Mouse (Mus musculus) urinary bladder, adult 18-20 months (tissue): Measurements from ENCODE around the gene E2f7.
"Not testable (repeated sequence)": the region's sequence is repeated elsewhere in the genome, so short reads cannot be mapped to it uniquely, and the experiment has no call there.

Source experiments
- DNase-seq, 2 experiments: peaks; one replicate each; pipeline ENCODE4 v3.0.0; 2022; ENCODE audit warnings: low spot score in 2 of 2, mixed read lengths in 2 of 2

E2f7 gene

GRCm38 (mm10) chr10:110744686-110745639 is at the start of gene E2f7:
E2f7 (plus strand) TSS chr10:110745439.
- DNase-seq = peak; percentile 70 to 72

GRCm38 (mm10) chr10:110701276-110701675 is 44.0 kb upstream of the E2f7 start:
- no peak for DNase-seq

GRCm38 (mm10) chr10:110705672-110706071 is 39.6 kb upstream of the E2f7 start:
- no peak for DNase-seq

GRCm38 (mm10) chr10:110707390-110708113 is 37.7 kb upstream of the E2f7 start:
- no peak for DNase-seq

GRCm38 (mm10) chr10:110716887-110717286 is 28.4 kb upstream of the E2f7 start:
- DNase-seq = no peak

GRCm38 (mm10) chr10:110726431-110726830 is 18.8 kb upstream of the E2f7 start:
- DNase-seq = no peak

- peak in 1 of 2 experiments; percentile 45 for DNase-seq
Observed at GRCm38 (mm10) chr10:110727816-110728215, 17.4 kb upstream of the E2f7 start.

GRCm38 (mm10) chr10:110733343-110733742 is 11.9 kb upstream of the E2f7 start:
- DNase-seq = peak in 1 of 2 experiments; percentile 33

- DNase-seq = no peak
Observed at GRCm38 (mm10) chr10:110743701-110744100, 1.5 kb upstream of the E2f7 start.

GRCm38 (mm10) chr10:110744120-110744519 is 1.1 kb upstream of the E2f7 start:
- DNase-seq = no peak

GRCm38 (mm10) chr10:110745640-110746032 is 397 bp downstream of the E2f7 start:
- DNase-seq = no peak

GRCm38 (mm10) chr10:110749081-110749480 is 3.8 kb downstream of the E2f7 start:
- no peak for DNase-seq

GRCm38 (mm10) chr10:110749510-110750305 is 4.5 kb downstream of the E2f7 start:
- no peak for DNase-seq

- DNase-seq = no peak
Observed at GRCm38 (mm10) chr10:110752849-110753248, 7.6 kb downstream of the E2f7 start.

- no peak for DNase-seq
Observed at GRCm38 (mm10) chr10:110755556-110755955, 10.3 kb downstream of the E2f7 start.

GRCm38 (mm10) chr10:110756271-110756793 is 11.1 kb downstream of the E2f7 start:
- no peak for DNase-seq

- DNase-seq = not testable (repeated sequence)
Observed at GRCm38 (mm10) chr10:110760552-110760951, 15.3 kb downstream of the E2f7 start.

- DNase-seq = no peak
Observed at GRCm38 (mm10) chr10:110762134-110762884, 17.1 kb downstream of the E2f7 start.

GRCm38 (mm10) chr10:110763416-110763815 is 18.2 kb downstream of the E2f7 start:
- DNase-seq = no peak

GRCm38 (mm10) chr10:110769538-110769937 is 24.3 kb downstream of the E2f7 start:
- no peak for DNase-seq

- no peak for DNase-seq
Observed at GRCm38 (mm10) chr10:110773201-110773600, 28.0 kb downstream of the E2f7 start.
